Mouse (Mus musculus) forebrain, embryonic 10.5 days (tissue): ENCODE data around the gene Pex19. TPM values are rescaled to one million over a fixed set of nuclear protein-coding genes. Genes with fewer than 3 reads are reported as not detected.

Experiments
- DNase-seq: peaks from one replicate; pipeline ENCODE4 v3.0.0-alpha.2; 2017; ENCODE audit warnings: low spot score; ENCODE audit errors: extremely low spot score
- H3K27ac ChIP-seq: fragments of 300-500 bp; sonication (generic); 2 replicates; pipeline ENCODE4 v1.5.1; 2016; ENCODE audit warnings: mild to moderate bottlenecking
- H3K27me3 ChIP-seq: fragments of 300-500 bp; sonication (generic); 2 replicates; pipeline ENCODE4 v1.6.1; 2016; ENCODE audit warnings: mild to moderate bottlenecking; ENCODE audit not compliant: poor library complexity, severe bottlenecking
- H3K36me3 ChIP-seq: fragments of 300-500 bp; sonication (generic); replicated peaks from 2 replicates; pipeline ENCODE4 v1.6.1; 2016; ENCODE audit warnings: mild to moderate bottlenecking, moderate library complexity
- H3K4me1 ChIP-seq: fragments of 300-500 bp; sonication (generic); 2 replicates; pipeline ENCODE4 v1.6.1; 2016
- H3K4me3 ChIP-seq: fragments of 300-500 bp; sonication (generic); 2 replicates; pipeline ENCODE4 v1.5.1; 2016; ENCODE audit warnings: mild to moderate bottlenecking, moderate library complexity
- H3K9me3 ChIP-seq: fragments of 300-500 bp; sonication (generic); 2 replicates; pipeline ENCODE4 v1.6.1; 2016; ENCODE audit warnings: mild to moderate bottlenecking, moderate library complexity
- WGBS: fragments of 180-500 bp; shearing (Covaris S2); methylation state at CpG from one replicate; pipeline ENCODE4 v1.1.7; 2016; 5-methylcytosine and 5-hydroxymethylcytosine counted together
- polyA plus RNA-seq: library from polyadenylated mRNA; unstranded; fragments of >200 nt; fragmentation: Nextera tagmentation; extraction: Ambion mirVana; gene quantifications from 2 replicates; pipeline ENCODE4 v1.2.1, GENCODE M21; 2016

Pex19 gene
- polyA plus RNA-seq, 1 experiment from 2014 or later = 159 TPM

DNA sequence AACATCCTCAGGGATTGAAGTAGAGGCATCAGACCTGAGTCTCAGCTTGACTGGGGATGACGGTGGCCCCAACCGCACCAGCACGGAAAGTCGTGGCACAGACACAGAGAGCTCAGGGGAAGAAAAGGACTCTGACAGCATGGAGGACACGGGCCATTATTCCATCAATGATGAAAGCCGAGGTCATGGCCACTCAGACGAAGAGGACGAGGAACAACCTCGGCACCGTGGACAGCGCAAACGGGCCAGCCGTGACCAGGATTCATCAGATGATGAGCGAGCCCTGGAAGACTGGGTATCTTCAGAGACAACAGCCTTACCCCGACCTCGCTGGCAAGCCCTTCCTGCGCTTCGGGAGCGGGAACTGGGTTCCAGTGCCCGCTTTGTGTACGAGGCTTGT, 45.8 kb downstream of the Pex19 start:
- no peak overlapping the region for H3K27ac ChIP-seq
- DNase-seq = no peak
- no peak overlapping the region for H3K4me3 ChIP-seq
- H3K9me3 ChIP-seq = peaks cover 7% of the 10 kb centered on the region; the same call in 1 of the 2 replicates
- H3K36me3 ChIP-seq = peaks cover 98% of the 10 kb centered on the region
- H3K4me1 ChIP-seq = peaks cover 7% of the 10 kb centered on the region; the same call in 1 of the 2 replicates
- WGBS = 95% methylated on average over 21 of the region's 21 CpGs
- H3K27me3 ChIP-seq = no peaks in the 10 kb centered on the region

DNA sequence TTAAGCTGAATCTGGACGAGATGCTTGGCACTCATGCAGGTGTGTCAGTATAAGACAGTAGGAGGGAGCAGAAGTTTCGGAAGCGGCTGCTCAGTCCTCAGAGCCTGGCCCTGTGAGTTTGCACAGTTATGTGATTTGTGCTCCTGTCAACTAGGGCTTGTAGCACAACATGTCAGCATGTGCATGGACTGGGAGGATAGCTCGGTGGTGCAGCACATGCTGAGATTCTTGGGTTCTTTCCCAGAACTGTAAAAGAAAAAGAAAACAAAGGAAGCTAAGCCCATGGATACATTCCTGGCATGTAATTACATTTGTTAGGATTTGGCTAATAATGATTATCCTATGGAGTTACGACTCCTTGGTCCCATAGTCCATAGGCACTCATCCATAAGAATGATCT, 46.6 kb downstream of the Pex19 start:
- no peak for DNase-seq
- Histone ChIP-seq H3K4me3 (no peak overlapping the region), H3K27me3 (no peaks in the 10 kb centered on the region), H3K9me3 (peaks cover 7% of the 10 kb centered on the region; the same call in 1 of the 2 replicates), H3K36me3 (peaks cover 98% of the 10 kb centered on the region), H3K4me1 (peaks cover under 1% of the 10 kb centered on the region; the same call in 1 of the 2 replicates), H3K27ac (no peak overlapping the region)
- WGBS = 89% methylated on average over 5 of the region's 5 CpGs

GRCm38 (mm10) chr1:172177791-172178190, 51.2 kb downstream of the Pex19 start:
- Histone ChIP-seq H3K36me3 (peaks cover 97% of the 10 kb centered on the region), H3K9me3 (no peaks in the 10 kb centered on the region), H3K27ac (no peak overlapping the region), H3K27me3 (no peaks in the 10 kb centered on the region), H3K4me1 (no peaks in the 10 kb centered on the region), H3K4me3 (no peak overlapping the region)
- DNase-seq = no peak
- WGBS = 92% methylated on average over 7 of the region's 7 CpGs

- Histone ChIP-seq H3K27ac (no peak overlapping the region), H3K27me3 (no peaks in the 10 kb centered on the region), H3K4me3 (no peak overlapping the region), H3K36me3 (peaks cover 96% of the 10 kb centered on the region), H3K9me3 (no peaks in the 10 kb centered on the region), H3K4me1 (no peaks in the 10 kb centered on the region)
- WGBS = 91% methylated on average over 7 of the region's 7 CpGs
- no peak for DNase-seq
Measured at GRCm38 (mm10) chr1:172179102-172179501, 52.5 kb downstream of the Pex19 start.

DNA sequence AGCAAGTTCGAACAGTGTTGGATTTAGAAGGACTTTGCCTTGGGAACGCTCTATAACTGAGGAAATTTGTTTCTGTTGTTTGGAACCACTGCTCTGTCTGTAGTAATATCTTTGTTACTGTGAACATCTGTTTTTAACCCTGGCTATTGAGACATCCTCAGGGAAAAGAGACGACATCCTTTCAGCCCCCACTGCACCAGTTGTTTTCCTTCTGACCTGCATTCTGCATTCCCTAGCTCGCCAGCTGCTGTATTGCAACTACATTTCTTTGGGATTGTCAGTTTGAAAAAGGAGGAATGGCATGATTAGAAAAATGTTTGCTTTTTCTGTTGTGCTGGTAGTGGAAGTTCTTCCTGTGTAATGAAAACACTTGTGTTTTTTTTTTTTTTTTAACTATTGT, 54.3 kb downstream of the Pex19 start:
- H3K36me3 ChIP-seq = peaks cover 93% of the 10 kb centered on the region
- DNase-seq = no peak
- H3K4me1 ChIP-seq = no peaks in the 10 kb centered on the region
- no peaks in the 10 kb centered on the region for H3K9me3 ChIP-seq
- H3K27ac ChIP-seq = no peak overlapping the region
- H3K4me3 ChIP-seq = no peak overlapping the region
- H3K27me3 ChIP-seq = no peaks in the 10 kb centered on the region
- 89% methylated on average over 4 of the region's 4 CpGs for WGBS

DNA sequence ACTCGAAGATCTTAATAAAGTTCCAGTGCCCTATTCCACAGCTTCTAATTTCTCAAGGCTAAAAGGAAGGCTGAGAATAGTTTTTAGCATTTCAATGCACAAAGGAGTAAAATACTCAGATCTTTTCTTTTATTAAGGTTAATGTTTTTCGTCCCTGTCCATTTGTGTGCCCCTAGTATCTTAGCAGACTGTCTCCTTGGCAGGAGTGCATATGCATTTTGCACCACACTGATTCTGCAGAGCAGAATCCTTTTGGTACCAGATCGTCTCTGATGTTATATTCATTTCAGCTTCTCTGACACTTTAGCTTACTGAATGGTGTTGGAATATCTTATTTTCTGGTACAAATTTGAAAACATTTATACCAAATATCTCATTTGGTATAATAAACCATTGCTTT, 55.2 kb downstream of the Pex19 start:
- Histone ChIP-seq H3K9me3 (no peaks in the 10 kb centered on the region), H3K4me3 (no peak overlapping the region), H3K27ac (no peak overlapping the region), H3K4me1 (no peaks in the 10 kb centered on the region), H3K27me3 (no peaks in the 10 kb centered on the region), H3K36me3 (peaks cover 93% of the 10 kb centered on the region)
- 91% methylated on average over 3 of the region's 3 CpGs for WGBS
- no peak for DNase-seq

DNA sequence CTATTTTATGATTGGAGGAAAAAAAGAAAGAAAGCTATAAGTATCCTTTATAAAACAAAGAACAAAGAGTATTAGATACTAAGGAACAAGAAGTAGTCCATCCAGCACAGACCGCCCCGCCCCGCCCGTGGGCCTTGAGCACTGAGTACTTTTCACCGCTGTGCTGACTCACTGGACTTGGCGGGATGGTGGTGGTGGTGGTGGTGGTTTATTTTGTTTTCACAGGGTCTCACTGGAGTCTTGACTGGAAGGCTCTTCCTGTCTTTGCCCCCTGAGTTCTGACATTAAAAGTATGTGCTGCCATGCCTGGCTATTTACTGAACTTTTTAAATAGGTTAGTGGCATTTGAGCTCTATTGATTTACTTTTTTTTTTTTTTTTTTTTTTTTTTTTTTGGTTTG, 56.5 kb downstream of the Pex19 start:
- WGBS = 99% methylated on average over 6 of the region's 6 CpGs
- DNase-seq = no peak
- Histone ChIP-seq H3K27ac (no peak overlapping the region), H3K4me1 (no peaks in the 10 kb centered on the region), H3K27me3 (no peaks in the 10 kb centered on the region), H3K4me3 (no peak overlapping the region), H3K36me3 (peaks cover 94% of the 10 kb centered on the region), H3K9me3 (no peaks in the 10 kb centered on the region)

DNA sequence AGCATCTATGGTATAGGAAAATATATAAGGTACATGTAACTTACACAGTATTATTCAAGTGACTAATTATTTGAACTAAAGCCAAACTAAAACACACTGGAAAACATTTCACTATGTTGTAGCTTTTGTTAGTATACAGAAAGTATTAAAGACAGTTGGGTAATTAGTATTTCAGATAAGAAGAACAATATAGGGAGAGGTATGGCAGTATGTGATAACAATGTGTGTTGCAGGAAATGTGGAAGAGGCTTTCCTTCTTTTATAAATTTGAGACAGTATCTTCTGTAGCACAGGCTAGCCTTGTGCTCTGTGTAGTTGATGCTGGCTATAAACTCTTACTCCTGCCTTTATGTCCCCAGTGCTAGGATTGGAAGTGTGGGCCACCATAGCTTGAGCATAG, 57.4 kb downstream of the Pex19 start:
- Histone ChIP-seq H3K9me3 (no peaks in the 10 kb centered on the region), H3K27me3 (no peaks in the 10 kb centered on the region), H3K36me3 (peaks cover 94% of the 10 kb centered on the region), H3K4me1 (no peaks in the 10 kb centered on the region), H3K4me3 (no peak overlapping the region), H3K27ac (no peak overlapping the region)
- DNase-seq = no peak

Other genes starting within 250 kb of the Pex19 start
- gene Gm10521, start 231.1 kb upstream of the Pex19 start, polyA plus RNA-seq = not detected in 2 replicates
- gene Slamf6, start 209.2 kb upstream of the Pex19 start, polyA plus RNA-seq = 0.11 and 0.15 TPM in 2 replicates
- gene Vangl2, start 98.3 kb upstream of the Pex19 start, polyA plus RNA-seq = 40.6 and 41.7 TPM in 2 replicates
- gene Nhlh1, start 69.2 kb upstream of the Pex19 start, polyA plus RNA-seq = 1.6 and 2.7 TPM in 2 replicates
- gene Copa, start 44.2 kb upstream of the Pex19 start, polyA plus RNA-seq = 176 TPM in 2 replicates
- gene Ncstn, start 44.0 kb upstream of the Pex19 start, polyA plus RNA-seq = 91.6 and 95.3 TPM in 2 replicates
- gene Dcaf8, start 21.3 kb downstream of the Pex19 start, polyA plus RNA-seq = 132 and 138 TPM in 2 replicates
- 282 and 292 TPM in 2 replicates for gene Pea15a, start 80.0 kb downstream of the Pex19 start, polyA plus RNA-seq
- 0.69 and 0.99 TPM in 2 replicates for gene Casq1, start 93.1 kb downstream of the Pex19 start, polyA plus RNA-seq
- not detected in 2 replicates for gene Atp1a4, start 131.7 kb downstream of the Pex19 start, polyA plus RNA-seq
- gene Igsf8, start 134.9 kb downstream of the Pex19 start, polyA plus RNA-seq = 53.0 and 55.4 TPM in 2 replicates
- gene Atp1a2, start 171.3 kb downstream of the Pex19 start, polyA plus RNA-seq = 0.86 and 2.0 TPM in 2 replicates
- gene Kcnj9, start 202.6 kb downstream of the Pex19 start, polyA plus RNA-seq = 0.17 and 0.43 TPM in 2 replicates
- gene Kcnj10, start 214.5 kb downstream of the Pex19 start, polyA plus RNA-seq = 0.46 and 0.47 TPM in 2 replicates
- gene Pigm, start 249.8 kb downstream of the Pex19 start, polyA plus RNA-seq = 10.6 and 10.8 TPM in 2 replicates